Mouse (Mus musculus): ENCODE measurements around the gene Mgp.

Gene Mgp

DNA sequence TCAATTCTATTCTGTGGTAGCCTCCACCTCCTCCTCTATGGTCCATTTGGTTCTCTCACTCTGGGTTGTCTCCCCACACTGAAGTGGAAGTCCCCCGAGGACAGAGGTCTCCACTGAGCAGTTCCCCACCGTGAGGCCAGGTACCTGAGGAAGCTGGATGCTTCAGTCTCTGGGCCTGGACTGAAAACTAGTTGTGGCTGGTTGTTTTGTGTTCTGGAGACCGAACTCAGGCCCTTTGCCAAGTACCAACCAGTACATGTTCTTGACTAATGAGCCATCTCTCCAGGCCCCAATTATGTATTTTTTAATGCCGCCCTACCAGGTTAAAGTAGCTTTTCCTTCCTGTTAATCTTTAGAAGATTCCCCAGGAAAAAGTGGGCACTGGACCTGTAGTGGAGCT, 23.3 kb downstream of the Mgp start:
- no peak for DNase-seq (ENCODE audit: low spot score in 2 of 2)

DNA sequence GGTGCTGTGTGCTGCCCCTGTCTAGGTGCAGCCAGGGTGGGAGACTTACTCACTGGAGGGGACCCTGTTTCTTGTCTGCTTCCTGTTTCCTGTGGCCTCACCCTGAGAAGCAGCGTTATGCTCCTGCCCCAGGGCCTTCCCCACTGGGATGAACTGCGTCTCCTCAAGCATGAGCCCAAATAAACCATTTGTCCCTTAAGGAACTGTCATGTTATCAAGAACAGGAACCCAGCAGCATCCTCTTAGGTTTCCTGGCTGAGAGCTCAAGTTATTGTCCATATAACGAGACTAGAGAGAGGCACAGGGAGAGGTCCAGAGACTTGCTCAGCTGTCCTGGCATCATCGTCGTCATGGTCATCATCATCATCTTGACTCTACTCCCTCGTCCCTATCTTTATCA, 25.4 kb downstream of the Mgp start:
- no peak for DNase-seq (ENCODE audit: low spot score in 2 of 2)

DNA sequence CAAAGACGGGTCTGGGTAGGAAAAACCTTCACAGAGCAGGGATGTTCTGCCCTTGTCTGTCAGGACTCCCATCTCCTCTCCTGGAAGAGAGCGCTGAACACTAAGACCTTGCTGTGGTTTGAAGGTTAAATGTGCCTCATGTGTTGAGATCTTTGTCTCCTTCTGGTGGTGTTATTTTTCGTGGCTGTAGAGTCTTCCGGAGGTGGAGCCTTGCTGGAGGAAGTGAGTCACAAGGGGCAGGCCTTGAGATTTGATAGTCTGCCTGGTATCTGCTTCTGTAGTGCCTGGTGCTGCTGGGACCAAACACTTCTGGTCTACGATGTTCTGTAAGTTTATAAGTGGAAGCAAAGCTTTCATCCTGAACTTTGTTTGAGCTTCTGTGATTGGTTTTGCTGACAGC, 26.7 kb downstream of the Mgp start:
- no peak for DNase-seq (ENCODE audit: low spot score in 2 of 2)

DNA sequence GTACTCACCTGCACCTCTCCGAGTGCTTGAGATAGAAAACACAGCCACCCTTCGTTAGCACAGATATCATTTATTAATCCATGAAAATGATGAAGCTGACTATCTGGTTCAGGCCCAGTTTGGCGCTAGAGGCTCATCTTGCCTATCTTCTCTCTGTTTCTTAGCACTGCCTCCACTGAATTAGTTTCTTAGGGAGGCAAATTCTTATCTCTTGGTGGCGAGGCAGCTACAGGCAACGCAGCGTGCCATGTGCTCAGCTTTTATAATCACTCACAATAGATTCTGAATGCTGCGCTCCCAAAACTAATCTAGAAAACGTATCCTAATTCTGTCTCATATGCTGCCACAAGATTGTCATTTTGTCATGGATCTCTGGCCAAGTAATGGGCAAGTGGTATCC, 27.2 kb downstream of the Mgp start:
- DNase-seq (ENCODE audit: low spot score in 2 of 2), result no peak

DNA sequence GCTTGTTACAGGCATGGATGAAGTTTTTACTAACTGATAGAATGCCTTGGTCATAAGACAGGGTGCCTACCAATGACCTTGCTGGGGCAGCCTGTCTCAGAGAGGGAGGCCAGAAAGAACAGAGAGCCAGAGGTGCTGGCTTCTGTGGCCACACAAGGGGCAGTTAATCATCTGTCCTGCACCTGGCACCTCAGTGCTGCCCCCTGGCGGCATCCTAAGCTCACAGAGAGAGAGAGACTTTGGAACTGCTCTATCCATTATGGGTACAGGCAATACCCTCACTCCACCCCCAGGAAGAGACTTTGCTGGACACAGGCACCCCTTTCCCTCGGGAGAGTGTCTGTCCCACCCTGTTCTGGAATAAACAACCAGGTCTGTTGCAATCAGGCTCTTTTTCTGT, 27.8 kb downstream of the Mgp start:
- DNase-seq (ENCODE audit: low spot score in 2 of 2), result peak; percentile 82 to 94

DNA sequence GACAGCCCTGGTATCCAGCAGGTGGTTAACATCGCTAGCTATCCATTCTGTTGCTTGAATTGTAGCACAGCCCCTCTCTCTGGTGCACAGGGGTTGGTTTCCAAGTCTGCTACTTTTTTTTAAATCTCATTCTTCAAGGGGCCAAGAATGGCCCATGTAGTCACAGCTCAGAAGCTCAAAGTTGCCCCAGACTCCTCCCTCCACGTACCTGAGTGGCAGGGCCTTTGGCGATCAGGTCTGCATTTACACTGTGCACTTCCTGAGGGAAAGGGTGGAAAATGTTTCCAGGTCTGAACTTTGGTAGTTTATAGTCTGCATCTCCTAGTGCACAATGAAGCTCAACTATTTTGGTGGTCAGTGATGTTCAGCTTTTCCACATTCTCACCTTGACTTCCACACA, 28.4 kb downstream of the Mgp start:
- peak in 1 of 2 experiments; percentile 52 for DNase-seq (ENCODE audit: low spot score in 2 of 2)

DNA sequence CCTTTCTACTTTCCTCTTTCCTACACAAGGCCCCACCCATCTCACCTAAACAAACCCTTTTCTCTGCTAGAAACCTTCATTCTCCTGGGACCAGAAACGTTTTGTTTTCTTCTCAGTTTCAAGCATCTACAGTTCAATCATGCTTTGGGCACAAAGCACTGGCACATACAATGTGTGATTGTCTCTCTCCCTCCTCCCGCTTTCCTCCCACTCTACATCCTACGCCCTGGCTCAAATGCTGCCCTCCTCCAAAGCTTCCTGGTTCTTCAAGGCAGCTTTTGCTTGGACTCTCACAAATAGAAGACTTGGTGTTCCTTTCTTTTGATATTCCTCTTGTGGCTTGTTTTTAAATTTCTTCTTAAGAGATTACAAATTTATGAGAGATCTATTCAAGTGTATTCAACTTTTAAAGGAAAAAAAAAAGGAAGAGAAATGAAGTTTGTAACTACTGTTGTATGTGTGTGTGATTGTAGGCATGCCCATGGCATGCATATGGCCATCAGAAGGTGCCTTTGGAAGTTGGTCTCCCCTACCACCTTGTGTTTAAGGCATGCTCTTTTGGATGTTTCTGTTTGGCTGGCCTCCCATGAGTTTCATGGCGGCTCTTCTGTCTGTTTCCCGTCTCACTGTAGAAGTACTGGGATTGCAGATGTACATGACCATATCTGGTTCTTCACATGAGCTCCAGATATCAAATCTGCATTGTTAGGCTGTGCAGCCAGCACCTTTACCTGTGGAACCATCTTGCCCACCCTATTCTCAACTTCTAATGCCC, 29.7 kb downstream of the Mgp start:
- no peak for DNase-seq (ENCODE audit: low spot score in 2 of 2)

DNA sequence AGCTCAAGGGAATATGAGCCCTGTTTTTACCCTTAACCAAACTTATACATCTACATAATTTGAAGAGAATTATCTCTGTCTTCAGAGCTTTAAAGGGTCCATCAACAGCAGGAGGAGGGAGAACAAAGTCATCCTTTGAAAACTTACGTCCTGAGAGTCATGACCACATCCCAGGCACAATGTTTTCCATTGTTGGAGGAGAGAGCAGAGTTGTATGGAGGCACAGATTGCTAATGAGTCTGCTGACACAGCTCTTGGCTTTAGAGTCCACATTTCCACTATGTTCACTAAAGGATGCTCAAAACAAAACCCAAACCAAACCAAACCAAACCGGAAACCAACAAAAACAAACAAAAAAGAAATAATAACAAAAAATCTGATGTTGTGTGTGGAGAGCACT, 30.7 kb downstream of the Mgp start:
- DNase-seq (ENCODE audit: low spot score in 2 of 2), result no peak

DNA sequence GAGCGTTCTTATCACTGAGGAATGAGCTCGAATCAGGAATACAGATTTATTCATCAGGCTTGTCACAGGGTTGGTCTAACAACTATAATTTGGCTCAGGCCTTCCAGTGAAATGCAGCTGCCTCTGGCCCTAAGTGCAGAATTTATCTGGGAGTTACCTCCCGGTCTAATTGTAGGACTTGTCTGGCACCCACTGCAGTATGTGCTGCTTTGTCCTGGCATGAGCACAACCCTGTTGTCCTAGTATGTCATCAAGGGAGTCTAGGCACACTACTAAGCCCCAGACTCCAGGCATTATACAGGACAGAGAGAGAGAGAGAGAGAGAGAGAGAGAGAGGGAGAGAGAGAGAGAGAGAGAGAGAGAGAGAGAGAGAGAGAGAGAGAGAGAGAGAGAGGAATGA, 38.3 kb downstream of the Mgp start:
- no peak for DNase-seq (ENCODE audit: low spot score in 2 of 2)

DNA sequence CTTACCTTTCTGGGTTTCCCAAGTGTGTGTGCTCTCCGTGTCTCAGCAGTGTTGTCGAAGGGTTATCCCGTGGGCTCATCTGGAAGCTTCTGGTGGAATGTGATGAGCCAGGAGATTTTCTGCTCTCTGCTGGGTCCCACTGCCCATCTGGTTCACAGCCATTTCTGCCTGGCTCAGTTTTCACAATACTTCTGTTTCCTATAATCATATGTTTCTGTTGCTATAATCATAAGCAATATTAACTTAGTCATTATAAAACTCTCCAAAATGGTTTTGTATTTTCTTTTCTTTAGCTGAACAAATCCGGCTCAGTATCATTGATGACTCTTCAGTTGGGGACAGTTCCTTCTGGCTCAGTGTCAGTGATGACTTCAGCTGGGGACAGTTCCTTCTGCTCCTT, 40.3 kb downstream of the Mgp start, which contains the start of gene Smco3:
TSS of gene Smco3 (minus strand) at position 101 of the 400 bp plus-strand sequence.
- DNase-seq (ENCODE audit: low spot score in 2 of 2), result no peak

DNA sequence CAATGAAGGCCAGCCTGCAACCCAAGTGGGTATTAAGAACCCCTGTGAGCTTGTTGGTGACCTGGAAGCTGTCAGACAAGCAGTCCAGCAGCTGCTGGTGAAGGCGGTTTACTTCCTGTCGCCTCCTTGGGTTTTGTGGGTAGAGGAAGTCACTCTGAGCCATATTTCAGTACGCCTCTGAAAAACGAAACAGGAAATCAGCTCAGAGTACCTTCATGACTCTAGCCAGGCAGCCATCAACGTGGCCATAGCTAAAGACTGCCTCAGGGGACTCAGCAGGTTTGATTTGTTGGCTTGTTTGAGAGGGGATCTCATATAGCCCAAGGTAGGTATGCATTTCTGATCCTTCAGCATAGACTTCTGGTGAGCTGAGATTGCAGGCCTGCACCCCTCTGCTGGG, 43.9 kb downstream of the Mgp start:
- DNase-seq (ENCODE audit: low spot score in 2 of 2), result no peak

DNA sequence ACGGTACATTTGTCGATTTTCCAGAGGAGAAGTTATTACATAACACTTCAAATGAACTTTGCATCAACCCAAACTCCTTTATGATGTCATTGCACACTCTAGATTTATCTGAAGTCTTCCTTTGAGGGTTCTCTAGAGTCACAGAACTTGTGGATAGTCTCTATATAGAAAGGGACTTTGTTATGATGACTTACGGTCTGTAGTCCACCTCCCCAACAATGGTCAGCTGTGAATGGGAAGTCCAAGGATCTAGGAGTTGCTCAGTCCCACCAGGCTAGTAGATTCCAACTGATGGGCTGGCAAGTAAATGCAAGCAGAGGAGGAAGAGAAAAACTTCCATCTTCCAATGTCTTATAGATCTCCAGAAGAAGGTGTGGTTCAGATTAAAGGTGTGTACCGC, 46.9 kb downstream of the Mgp start:
- DNase-seq (ENCODE audit: low spot score in 2 of 2), result no peak

DNA sequence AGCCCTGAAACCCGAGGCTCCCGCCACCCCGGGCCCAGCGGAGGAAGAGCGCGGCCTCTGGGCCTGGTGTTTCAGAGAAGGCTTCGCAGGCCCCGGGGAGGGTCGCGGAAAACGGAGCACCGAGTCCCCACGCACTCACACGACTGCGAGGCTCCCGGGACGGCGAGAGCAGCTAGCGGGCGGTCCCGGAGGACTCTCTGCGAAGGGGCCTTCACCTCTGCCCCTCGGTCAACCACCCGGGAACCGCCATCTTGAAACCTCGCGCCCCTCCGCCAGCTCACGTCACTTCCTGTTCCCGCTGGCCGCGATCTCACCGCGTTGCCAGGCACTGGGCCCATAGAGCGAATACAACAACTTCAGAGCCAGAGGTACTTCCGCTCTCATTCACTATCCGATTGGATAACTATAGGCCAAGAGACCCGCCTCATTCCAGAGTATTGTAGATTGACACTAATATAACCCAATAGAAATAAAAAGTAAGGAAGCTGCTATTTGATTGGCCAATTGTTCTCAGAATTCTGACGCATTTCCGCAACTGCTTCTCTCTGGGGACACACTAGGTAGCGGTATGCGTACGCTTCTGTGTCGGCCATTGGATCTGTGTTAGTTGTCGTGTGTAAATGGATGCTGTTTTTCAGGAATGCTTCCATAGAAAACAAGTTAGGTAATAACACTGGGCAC, 47.6 kb downstream of the Mgp start, which contains the start of gene Wbp11:
TSS of gene Wbp11 (minus strand) at position 353 of the 681 bp plus-strand sequence.
- DNase-seq (ENCODE audit: low spot score in 2 of 2), result peak; percentile 92 to 95

DNA sequence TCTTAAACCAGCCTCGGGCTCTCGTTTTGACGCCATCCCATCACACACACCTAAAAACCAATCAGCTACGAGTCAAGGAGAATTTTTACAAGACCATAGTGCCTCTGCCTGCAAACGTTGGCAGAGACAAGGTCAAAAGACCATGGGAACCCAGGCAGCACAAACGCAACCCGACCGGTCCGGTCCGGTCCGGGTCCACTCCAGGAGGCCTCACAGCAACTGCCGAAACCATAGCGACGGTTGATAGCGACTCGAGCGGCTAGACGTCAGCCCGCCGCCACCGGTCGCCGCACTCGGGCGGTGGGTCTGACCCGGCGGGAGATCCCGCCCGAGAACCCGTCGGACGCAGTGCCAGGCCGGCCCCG, 48.1 kb downstream of the Mgp start, which contains the start of gene BC049715:
TSS of gene BC049715 (plus strand) at position 111 of the 365 bp plus-strand sequence.
- DNase-seq (ENCODE audit: low spot score in 2 of 2), result peak in 1 of 2 experiments; percentile 39

DNA sequence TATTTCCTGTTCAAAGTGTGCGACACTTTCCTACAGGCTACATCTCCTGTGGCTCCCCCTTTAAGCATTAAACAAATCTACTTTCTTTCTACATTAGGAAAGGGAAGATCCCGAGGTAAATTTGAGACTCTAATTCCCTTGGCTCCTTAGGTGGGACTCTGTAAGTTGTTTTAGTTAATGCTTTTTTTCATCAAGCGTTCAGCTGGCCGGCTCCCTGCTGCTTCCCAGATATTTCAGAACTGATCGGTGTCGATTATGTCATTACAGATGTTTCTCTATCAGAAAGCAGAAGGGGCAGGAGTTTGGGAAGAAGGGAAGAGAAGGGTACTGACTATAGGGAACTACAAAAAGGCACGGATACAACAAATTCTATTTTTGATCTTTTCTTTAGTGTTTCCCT, 48.5 kb downstream of the Mgp start:
- DNase-seq (ENCODE audit: low spot score in 2 of 2), result no peak

DNA sequence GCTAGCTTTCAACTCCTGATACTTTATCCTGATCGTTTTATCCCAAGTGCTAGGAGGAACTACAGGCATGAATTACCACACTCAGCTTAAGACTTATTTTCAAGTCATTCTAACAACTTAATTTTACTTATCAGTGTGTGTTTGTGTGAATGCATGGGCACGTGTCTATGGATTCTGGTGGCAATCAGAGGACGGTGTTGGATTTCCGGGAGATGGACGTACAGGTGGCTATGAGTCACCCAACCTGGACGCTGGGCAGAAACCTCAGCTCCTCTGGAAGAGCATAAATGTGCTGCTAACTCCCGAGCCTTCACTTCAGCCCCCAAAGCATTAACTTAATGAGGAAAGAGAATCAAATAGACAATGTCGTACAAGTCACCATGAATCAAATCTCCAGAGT, 50.6 kb downstream of the Mgp start:
- DNase-seq (ENCODE audit: low spot score in 2 of 2), result no peak
